Mouse (Mus musculus): ENCODE data around the gene Satb2. TPM values are rescaled to one million over a fixed set of nuclear protein-coding genes. Genes with fewer than 3 reads are reported as not detected.

Gene Satb2
- total and polyA plus RNA-seq, 2 experiments from 2014 or later, result 0.12 TPM; not detected in 1

- H3K36me3 ChIP-seq (replicated peaks; ENCODE audit: control insufficient read depth, insufficient read depth, low read length), result no peaks in the 10 kb centered on the region
- H3K4me1 ChIP-seq (ENCODE audit: control insufficient read depth, insufficient read depth), result no peaks in the 10 kb centered on the region
- no peak overlapping the region for H3K4me2 ChIP-seq (ENCODE audit: low read depth, low read length)
- H3K9me3 ChIP-seq (replicated peaks; ENCODE audit: control insufficient read depth, low read length), result no peaks in the 10 kb centered on the region
- H3K4me3 ChIP-seq (ENCODE audit: low read depth, low read length), result no peak overlapping the region
- H3K27ac ChIP-seq (ENCODE audit: low read depth), result no peak overlapping the region
- ATAC-seq (ENCODE audit: insufficient read depth, low read depth), result no peak
- no peak overlapping the region for H3K9ac ChIP-seq (replicated peaks; ENCODE audit: low read depth, low read length)
- DNase-seq (ENCODE audit: low spot score), result no peak
- no peak for TF ChIP-seq CTCF (IDR thresholded peaks at IDR 0.05; ENCODE audit: low read depth)
- no peaks in the 10 kb centered on the region for H3K27me3 ChIP-seq (ENCODE audit: control insufficient read depth, insufficient read depth, low read length)
These were observed 90.9 kb downstream of the Satb2 start for GRCm38 (mm10) chr1:56887524-56887923.

DNA sequence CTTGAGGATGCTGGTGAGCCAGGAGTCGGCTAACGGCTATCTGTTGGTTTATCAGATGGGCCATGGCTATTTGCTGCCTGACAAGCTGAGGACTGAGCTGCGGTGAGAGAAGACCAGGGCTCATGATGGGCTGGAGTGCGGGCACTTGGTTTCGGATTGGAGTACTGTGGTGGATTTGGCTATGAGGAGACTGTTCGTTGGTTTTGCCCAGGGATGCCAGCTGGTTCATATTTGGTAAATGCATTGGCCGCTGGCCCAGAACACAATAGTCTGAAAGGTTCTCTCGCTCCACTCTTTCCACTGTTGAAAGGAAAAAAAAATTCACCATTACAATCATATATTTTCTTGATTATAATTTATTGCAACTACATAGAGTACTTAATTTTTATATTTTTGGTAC is 107.0 kb downstream of the Satb2 start:
- H3K27me3 ChIP-seq (ENCODE audit: control insufficient read depth, insufficient read depth, low read length), result no peaks in the 10 kb centered on the region
- no peaks in the 10 kb centered on the region for H3K9me3 ChIP-seq (replicated peaks; ENCODE audit: control insufficient read depth, low read length)
- DNase-seq (ENCODE audit: low spot score), result no peak
- TF ChIP-seq CTCF (IDR thresholded peaks at IDR 0.05; ENCODE audit: low read depth) (no peak), EP300 (IDR thresholded peaks at IDR 0.05; ENCODE audit: low read depth) (no peak)
- H3K4me2 ChIP-seq (ENCODE audit: low read depth, low read length), result no peak overlapping the region
- no peaks in the 10 kb centered on the region for H3K4me1 ChIP-seq (ENCODE audit: control insufficient read depth, insufficient read depth)
- 88% methylated on average over 8 of the region's 8 CpGs for WGBS
- H3K36me3 ChIP-seq (replicated peaks; ENCODE audit: control insufficient read depth, insufficient read depth, low read length), result no peaks in the 10 kb centered on the region
- H3K9ac ChIP-seq (replicated peaks; ENCODE audit: low read depth, low read length), result no peak overlapping the region
- ATAC-seq (ENCODE audit: insufficient read depth, low read depth), result no peak
- H3K27ac ChIP-seq (ENCODE audit: low read depth), result no peak overlapping the region
- no peak overlapping the region for H3K4me3 ChIP-seq (ENCODE audit: low read depth, low read length)

GRCm38 (mm10) chr1:56865246-56865645 is 113.2 kb downstream of the Satb2 start:
- 81% methylated on average over 1 of the region's 1 CpGs for WGBS
- no peaks in the 10 kb centered on the region for H3K4me1 ChIP-seq (ENCODE audit: control insufficient read depth, insufficient read depth)
- no peaks in the 10 kb centered on the region for H3K9me3 ChIP-seq (replicated peaks; ENCODE audit: control insufficient read depth, low read length)
- DNase-seq (ENCODE audit: low spot score) (no peak), ATAC-seq (ENCODE audit: insufficient read depth, low read depth) (no peak)
- no peaks in the 10 kb centered on the region for H3K36me3 ChIP-seq (replicated peaks; ENCODE audit: control insufficient read depth, insufficient read depth, low read length)
- H3K9ac ChIP-seq (replicated peaks; ENCODE audit: low read depth, low read length), result no peak overlapping the region
- H3K27me3 ChIP-seq (ENCODE audit: control insufficient read depth, insufficient read depth, low read length), result no peaks in the 10 kb centered on the region
- TF ChIP-seq EP300 (IDR thresholded peaks at IDR 0.05; ENCODE audit: low read depth) (no peak), CTCF (IDR thresholded peaks at IDR 0.05; ENCODE audit: low read depth) (no peak)
- no peak overlapping the region for H3K4me2 ChIP-seq (ENCODE audit: low read depth, low read length)
- no peak overlapping the region for H3K4me3 ChIP-seq (ENCODE audit: low read depth, low read length)
- H3K27ac ChIP-seq (ENCODE audit: low read depth), result no peak overlapping the region

DNA sequence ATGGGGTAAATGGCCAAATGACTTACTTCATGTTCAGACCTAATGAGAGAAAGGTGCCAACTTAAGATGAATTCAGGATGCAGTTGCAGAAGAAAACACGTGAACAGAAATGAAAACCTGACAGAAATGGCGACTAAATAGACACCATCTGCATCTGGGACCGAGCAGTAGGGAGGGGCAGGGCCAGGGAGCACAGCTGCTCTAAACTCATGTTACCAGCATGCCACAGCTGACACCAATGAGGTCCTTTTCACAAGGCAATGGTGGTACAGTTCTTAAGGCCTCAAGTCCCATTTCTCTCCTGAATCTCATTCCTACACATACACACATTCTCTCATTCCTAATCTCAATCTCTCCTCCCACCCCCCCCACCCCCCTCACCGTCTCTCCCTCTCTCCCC is 115.7 kb downstream of the Satb2 start:
- DNase-seq (ENCODE audit: low spot score), result no peak
- Histone ChIP-seq H3K27ac (ENCODE audit: low read depth) (no peak overlapping the region), H3K27me3 (ENCODE audit: control insufficient read depth, insufficient read depth, low read length) (no peaks in the 10 kb centered on the region), H3K36me3 (replicated peaks; ENCODE audit: control insufficient read depth, insufficient read depth, low read length) (no peaks in the 10 kb centered on the region), H3K9ac (replicated peaks; ENCODE audit: low read depth, low read length) (no peak overlapping the region), H3K4me2 (ENCODE audit: low read depth, low read length) (no peak overlapping the region), H3K4me3 (ENCODE audit: low read depth, low read length) (no peak overlapping the region), H3K4me1 (ENCODE audit: control insufficient read depth, insufficient read depth) (no peaks in the 10 kb centered on the region), H3K9me3 (replicated peaks; ENCODE audit: control insufficient read depth, low read length) (no peaks in the 10 kb centered on the region)
- 74% methylated on average over 4 of the region's 4 CpGs for WGBS
- TF ChIP-seq EP300 (IDR thresholded peaks at IDR 0.05; ENCODE audit: low read depth) (no peak), CTCF (IDR thresholded peaks at IDR 0.05; ENCODE audit: low read depth) (no peak)
- no peak for ATAC-seq (ENCODE audit: insufficient read depth, low read depth)

- H3K4me2 ChIP-seq (ENCODE audit: low read depth, low read length), result no peak overlapping the region
- H3K9ac ChIP-seq (replicated peaks; ENCODE audit: low read depth, low read length), result no peak overlapping the region
- H3K9me3 ChIP-seq (replicated peaks; ENCODE audit: control insufficient read depth, low read length), result no peaks in the 10 kb centered on the region
- DNase-seq (ENCODE audit: low spot score), result peak; percentile 55
- no peak overlapping the region for H3K27ac ChIP-seq (ENCODE audit: low read depth)
- H3K4me3 ChIP-seq (ENCODE audit: low read depth, low read length), result no peak overlapping the region
- TF ChIP-seq CTCF (IDR thresholded peaks at IDR 0.05; ENCODE audit: low read depth), result no peak
- no peak for TF ChIP-seq EP300 (IDR thresholded peaks at IDR 0.05; ENCODE audit: low read depth)
- H3K36me3 ChIP-seq (replicated peaks; ENCODE audit: control insufficient read depth, insufficient read depth, low read length), result no peaks in the 10 kb centered on the region
- H3K4me1 ChIP-seq (ENCODE audit: control insufficient read depth, insufficient read depth), result 0 out of 2 replicates have a peak, but pooled peaks cover 3% of the 10 kb centered on the region
- peak; percentile 70 for ATAC-seq (ENCODE audit: insufficient read depth, low read depth)
- H3K27me3 ChIP-seq (ENCODE audit: control insufficient read depth, insufficient read depth, low read length), result no peaks in the 10 kb centered on the region
- WGBS, result 38% methylated on average over 8 of the region's 8 CpGs
These were observed 121.2 kb downstream of the Satb2 start for GRCm38 (mm10) chr1:56857202-56857601.

DNA sequence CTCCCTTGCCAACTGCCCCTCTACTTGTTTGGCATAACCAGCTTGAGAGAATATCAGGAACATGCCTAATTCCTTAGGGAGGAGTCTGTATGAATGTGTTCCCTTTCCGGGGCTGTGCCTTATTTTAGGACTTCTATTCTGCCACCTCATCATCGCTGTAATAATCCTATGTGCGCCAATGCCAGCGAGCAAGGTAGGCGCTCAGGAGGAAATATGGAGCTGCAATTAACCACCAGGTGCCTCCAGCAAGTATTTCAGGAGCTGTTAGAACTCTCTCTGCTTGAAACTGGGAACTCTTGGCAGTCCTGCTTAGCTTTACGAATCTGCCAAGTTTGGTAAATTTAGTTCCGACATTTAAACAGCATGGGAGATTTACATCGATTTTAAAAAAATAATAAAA is 128.0 kb downstream of the Satb2 start:
- no peaks in the 10 kb centered on the region for H3K9me3 ChIP-seq (replicated peaks; ENCODE audit: control insufficient read depth, low read length)
- ATAC-seq (ENCODE audit: insufficient read depth, low read depth) (no peak), DNase-seq (ENCODE audit: low spot score) (no peak)
- no peak overlapping the region for H3K4me2 ChIP-seq (ENCODE audit: low read depth, low read length)
- no peak for TF ChIP-seq CTCF (IDR thresholded peaks at IDR 0.05; ENCODE audit: low read depth)
- no peak for TF ChIP-seq EP300 (IDR thresholded peaks at IDR 0.05; ENCODE audit: low read depth)
- H3K27ac ChIP-seq (ENCODE audit: low read depth), result no peak overlapping the region
- WGBS, result 82% methylated on average over 8 of the region's 8 CpGs
- no peak overlapping the region for H3K4me3 ChIP-seq (ENCODE audit: low read depth, low read length)
- H3K4me1 ChIP-seq (ENCODE audit: control insufficient read depth, insufficient read depth), result no peaks in the 10 kb centered on the region
- H3K36me3 ChIP-seq (replicated peaks; ENCODE audit: control insufficient read depth, insufficient read depth, low read length), result no peaks in the 10 kb centered on the region
- H3K9ac ChIP-seq (replicated peaks; ENCODE audit: low read depth, low read length), result no peak overlapping the region
- H3K27me3 ChIP-seq (ENCODE audit: control insufficient read depth, insufficient read depth, low read length), result no peaks in the 10 kb centered on the region

Data from heart, postnatal 0 days (tissue).